Mouse (Mus musculus) hindbrain, embryonic 16.5 days (tissue): Measurements from ENCODE around the gene Fgr. TPM values are rescaled to one million over a fixed set of nuclear protein-coding genes. Genes with fewer than 3 reads are reported as not detected.
"Not testable (repeated sequence)": the region's sequence is repeated elsewhere in the genome, so short reads cannot be mapped to it uniquely, and the experiment has no call there.

ENCODE experiments used
- ATAC-seq: fragments of 200-750 bp; cut with Nextera tagmentation; 2 replicates; pipeline ENCODE4 v1.8.0; 2017; ENCODE audit warnings: moderate TSS enrichment, moderate library complexity
- H3K27ac ChIP-seq: fragments of 300-500 bp; sonication (generic); 2 replicates; pipeline ENCODE4 v1.5.1; 2014; ENCODE audit warnings: low read depth, mild to moderate bottlenecking, control low read depth, low read length, moderate library complexity
- H3K27me3 ChIP-seq: fragments of 300-500 bp; sonication (generic); replicated peaks from 2 replicates; pipeline ENCODE4 v1.6.1; 2014; ENCODE audit warnings: low read length; ENCODE audit not compliant: control insufficient read depth, insufficient read depth
- H3K36me3 ChIP-seq: fragments of 300-500 bp; sonication (generic); 2 replicates; pipeline ENCODE4 v1.6.1; 2014; ENCODE audit warnings: mild to moderate bottlenecking, low read length, moderate library complexity, mixed read lengths; ENCODE audit not compliant: control insufficient read depth, insufficient read depth
- H3K4me1 ChIP-seq: fragments of 300-500 bp; sonication (generic); 2 replicates; pipeline ENCODE4 v1.6.1; 2014; ENCODE audit warnings: low read depth, low read length; ENCODE audit not compliant: control insufficient read depth, insufficient read depth
- H3K4me2 ChIP-seq: fragments of 300-500 bp; sonication (generic); 2 replicates; pipeline ENCODE4 v1.6.1; 2014; ENCODE audit warnings: mild to moderate bottlenecking, low read length, control low read depth, moderate library complexity
- H3K4me3 ChIP-seq: fragments of 300-500 bp; sonication (generic); 2 replicates; pipeline ENCODE4 v1.5.1; 2014; ENCODE audit warnings: mild to moderate bottlenecking, low read length, control low read depth, moderate library complexity
- H3K9ac ChIP-seq: fragments of 300-500 bp; sonication (generic); 2 replicates; pipeline ENCODE4 v1.6.1; 2014; ENCODE audit warnings: low read depth, mild to moderate bottlenecking, control low read depth, low read length, moderate library complexity
- H3K9me3 ChIP-seq: fragments of 300-500 bp; sonication (generic); 2 replicates; pipeline ENCODE4 v1.6.1; 2014; ENCODE audit warnings: mild to moderate bottlenecking, low read length, moderate library complexity; ENCODE audit not compliant: control insufficient read depth
- WGBS: fragments of 180-500 bp; shearing (Covaris S2); extraction: QIAGEN DNeasy Blood & Tissue Kit; methylation state at CpG from one replicate; pipeline ENCODE4 v1.1.7; 2014; 5-methylcytosine and 5-hydroxymethylcytosine counted together
- polyA plus RNA-seq: library from polyadenylated mRNA; unstranded; fragments of >200 nt; fragmentation: Nextera tagmentation; extraction: Ambion mirVana; gene quantifications from 2 replicates; pipeline ENCODE4 v1.2.1, GENCODE M21; 2015

Gene Fgr
- 0.16 and 0.23 TPM in 2 replicates for polyA plus RNA-seq

- no peaks in the 10 kb centered on the region for H3K36me3 ChIP-seq
- H3K27ac ChIP-seq: no peak within 1 kb of the TSS
- H3K9me3 ChIP-seq: no peaks in the 10 kb centered on the region
- no peak for ATAC-seq
- peaks cover 10% of the 10 kb centered on the region; the same call in 1 of the 2 replicates for H3K27me3 ChIP-seq
- H3K4me2 ChIP-seq: peak within 1 kb of the TSS; percentile 40
- H3K4me3 ChIP-seq: no peak within 1 kb of the TSS
- peaks cover 18% of the 10 kb centered on the region for H3K4me1 ChIP-seq
- 7% methylated on average over 21 of the region's 21 CpGs for WGBS
- H3K9ac ChIP-seq: 0 out of 2 replicates have a peak within 1 kb of the TSS, but pooled peaks have one; percentile 3
Observed at GRCm38 (mm10) chr4:132973814-132974398, at the start of gene Fgr. Gene Fgr, plus strand, starts transcription at chr4:132974095.

- not testable (repeated sequence) for ATAC-seq, H3K27ac ChIP-seq, H3K36me3 ChIP-seq, H3K4me2 ChIP-seq, H3K9ac ChIP-seq, H3K9me3 ChIP-seq, H3K27me3 ChIP-seq, H3K4me1 ChIP-seq, H3K4me3 ChIP-seq
- WGBS: 66% methylated on average over 2 of the region's 2 CpGs
Observed at GRCm38 (mm10) chr4:132926520-132926919, 47.4 kb upstream of the Fgr start.

- Histone ChIP-seq H3K27me3 (no peaks in the 10 kb centered on the region), H3K9ac (no peak overlapping the region), H3K27ac (no peak overlapping the region), H3K36me3 (no peaks in the 10 kb centered on the region), H3K4me2 (no peak overlapping the region), H3K4me1 (no peaks in the 10 kb centered on the region), H3K4me3 (no peak overlapping the region), H3K9me3 (no peaks in the 10 kb centered on the region)
- 8% methylated on average over 8 of the region's 8 CpGs for WGBS
- ATAC-seq: no peak
Observed at GRCm38 (mm10) chr4:132930784-132931183, 43.1 kb upstream of the Fgr start.

- WGBS: 72% methylated on average over 4 of the region's 4 CpGs
- Histone ChIP-seq H3K27ac (no peak overlapping the region), H3K4me2 (no peak overlapping the region), H3K36me3 (no peaks in the 10 kb centered on the region), H3K9ac (no peak overlapping the region), H3K9me3 (no peaks in the 10 kb centered on the region), H3K4me1 (peaks cover 1% of the 10 kb centered on the region; the same call in 1 of the 2 replicates), H3K4me3 (no peak overlapping the region), H3K27me3 (no peaks in the 10 kb centered on the region)
- no peak for ATAC-seq
Observed at GRCm38 (mm10) chr4:132932752-132933404, 41.0 kb upstream of the Fgr start.

GRCm38 (mm10) chr4:132934639-132935038, 39.3 kb upstream of the Fgr start:
- Histone ChIP-seq H3K9ac (no peak overlapping the region), H3K4me3 (no peak overlapping the region), H3K36me3 (no peaks in the 10 kb centered on the region), H3K4me2 (no peak overlapping the region), H3K9me3 (no peaks in the 10 kb centered on the region), H3K27me3 (no peaks in the 10 kb centered on the region), H3K27ac (no peak overlapping the region), H3K4me1 (peaks cover 12% of the 10 kb centered on the region)
- no peak for ATAC-seq
- WGBS: 18% methylated on average over 7 of the region's 7 CpGs

GRCm38 (mm10) chr4:132938181-132938941, 35.5 kb upstream of the Fgr start:
- no peaks in the 10 kb centered on the region for H3K9me3 ChIP-seq
- peak overlapping the region; percentile 41 for H3K4me2 ChIP-seq
- peak overlapping the region; percentile 86 for H3K27ac ChIP-seq
- no peaks in the 10 kb centered on the region for H3K36me3 ChIP-seq
- H3K9ac ChIP-seq: peak overlapping the region; percentile 53
- peaks cover 12% of the 10 kb centered on the region for H3K4me1 ChIP-seq
- no peak overlapping the region; the same call in 1 of the 2 replicates for H3K4me3 ChIP-seq
- 33% methylated on average over 12 of the region's 12 CpGs for WGBS
- ATAC-seq: peak; percentile 87
- H3K27me3 ChIP-seq: no peaks in the 10 kb centered on the region; the same call in 1 of the 2 replicates

GRCm38 (mm10) chr4:132939421-132940127, 34.3 kb upstream of the Fgr start:
- H3K36me3 ChIP-seq: no peaks in the 10 kb centered on the region
- peaks cover 12% of the 10 kb centered on the region for H3K4me1 ChIP-seq
- 24% methylated on average over 22 of the region's 22 CpGs for WGBS
- no peaks in the 10 kb centered on the region for H3K9me3 ChIP-seq
- no peak overlapping the region for H3K9ac ChIP-seq
- no peak for ATAC-seq
- H3K4me3 ChIP-seq: no peak overlapping the region
- H3K27ac ChIP-seq: no peak overlapping the region
- H3K27me3 ChIP-seq: no peaks in the 10 kb centered on the region; the same call in 1 of the 2 replicates
- H3K4me2 ChIP-seq: peak overlapping the region; percentile 13; the same call in 1 of the 2 replicates

GRCm38 (mm10) chr4:132941012-132941729, 32.7 kb upstream of the Fgr start:
- Histone ChIP-seq H3K9ac (no peak overlapping the region), H3K27ac (no peak overlapping the region), H3K4me2 (no peak overlapping the region), H3K27me3 (no peaks in the 10 kb centered on the region; the same call in 1 of the 2 replicates), H3K9me3 (no peaks in the 10 kb centered on the region), H3K4me3 (no peak overlapping the region), H3K36me3 (no peaks in the 10 kb centered on the region), H3K4me1 (peaks cover 21% of the 10 kb centered on the region)
- no peak for ATAC-seq
- 58% methylated on average over 23 of the region's 23 CpGs for WGBS
